Mouse (Mus musculus) heart, adult 11 months (tissue): ENCODE results near the gene Usp18.

Experiments used
- DNase-seq: peaks from one replicate; pipeline ENCODE4 v3.0.0; 2022

Usp18 gene

GRCm38 (mm10) chr6:121305571-121305970 is 59.9 kb downstream of the Usp18 start:
- peak; percentile 55 for DNase-seq

- DNase-seq, result peak; percentile 81
Measured at GRCm38 (mm10) chr6:121310984-121311383, 65.3 kb downstream of the Usp18 start.

- DNase-seq, result peak; percentile 75
Measured at GRCm38 (mm10) chr6:121319099-121319498, 73.4 kb downstream of the Usp18 start.
